Mouse (Mus musculus): Measurements from ENCODE around the gene Sap30bp. TPM values are rescaled to one million over a fixed set of nuclear protein-coding genes. Genes with fewer than 3 reads are reported as not detected.

The Sap30bp gene
- polyA plus RNA-seq, 1 experiment: 51.1 TPM

GRCm38 (mm10) chr11:115964977-115965604 is 32.0 kb downstream of the Sap30bp start:
- H3K4me1 ChIP-seq (ENCODE audit: control insufficient read depth, insufficient read depth, low read length): peaks cover 2% of the 10 kb centered on the region
- no peak for TF ChIP-seq EP300 (IDR thresholded peaks at IDR 0.05; ENCODE audit: insufficient read depth, low read depth, low read length)
- no peak for TF ChIP-seq CTCF (IDR thresholded peaks at IDR 0.05; ENCODE audit: low read depth, low read length)
- no peak for TF ChIP-seq POLR2A (IDR thresholded peaks at IDR 0.05; ENCODE audit: insufficient read depth, low read length)
- H3K27ac ChIP-seq (ENCODE audit: insufficient read depth, low read length): no peak overlapping the region; the same call in 1 of the 2 replicates
- H3K4me3 ChIP-seq (ENCODE audit: low read depth, low read length): no peak overlapping the region
- no peaks in the 10 kb centered on the region for H3K9me3 ChIP-seq (replicated peaks; ENCODE audit: control insufficient read depth, insufficient read depth, low read length, poor library complexity, severe bottlenecking)
- H3K36me3 ChIP-seq (ENCODE audit: control insufficient read depth, insufficient read depth, low read length, poor library complexity, severe bottlenecking): peaks cover 34% of the 10 kb centered on the region
- H3K9ac ChIP-seq (ENCODE audit: low read depth, poor library complexity, severe bottlenecking): no peak overlapping the region
- no peaks in the 10 kb centered on the region for H3K27me3 ChIP-seq (ENCODE audit: control insufficient read depth, insufficient read depth, low read length, poor library complexity, severe bottlenecking)

GRCm38 (mm10) chr11:115968731-115969405 is 35.8 kb downstream of the Sap30bp start:
- no peak overlapping the region for H3K9ac ChIP-seq (ENCODE audit: low read depth, poor library complexity, severe bottlenecking)
- H3K4me3 ChIP-seq (ENCODE audit: low read depth, low read length): no peak overlapping the region
- TF ChIP-seq POLR2A (IDR thresholded peaks at IDR 0.05; ENCODE audit: insufficient read depth, low read length) (no peak), EP300 (IDR thresholded peaks at IDR 0.05; ENCODE audit: insufficient read depth, low read depth, low read length) (no peak), CTCF (IDR thresholded peaks at IDR 0.05; ENCODE audit: low read depth, low read length) (no peak)
- H3K27ac ChIP-seq (ENCODE audit: insufficient read depth, low read length): peak overlapping the region; percentile 92
- peaks cover 13% of the 10 kb centered on the region for H3K36me3 ChIP-seq (ENCODE audit: control insufficient read depth, insufficient read depth, low read length, poor library complexity, severe bottlenecking)
- H3K9me3 ChIP-seq (replicated peaks; ENCODE audit: control insufficient read depth, insufficient read depth, low read length, poor library complexity, severe bottlenecking): no peaks in the 10 kb centered on the region
- H3K4me1 ChIP-seq (ENCODE audit: control insufficient read depth, insufficient read depth, low read length): peaks cover 5% of the 10 kb centered on the region
- H3K27me3 ChIP-seq (ENCODE audit: control insufficient read depth, insufficient read depth, low read length, poor library complexity, severe bottlenecking): no peaks in the 10 kb centered on the region

- TF ChIP-seq EP300 (IDR thresholded peaks at IDR 0.05; ENCODE audit: insufficient read depth, low read depth, low read length) (peak; percentile 71; the same call in 1 of the 2 replicates), POLR2A (IDR thresholded peaks at IDR 0.05; ENCODE audit: insufficient read depth, low read length) (no peak), CTCF (IDR thresholded peaks at IDR 0.05; ENCODE audit: low read depth, low read length) (no peak)
- peak overlapping the region; percentile 92 for H3K27ac ChIP-seq (ENCODE audit: insufficient read depth, low read length)
Measured at GRCm38 (mm10) chr11:115970006-115970673, 37.1 kb downstream of the Sap30bp start.

GRCm38 (mm10) chr11:115971016-115971415 is 37.9 kb downstream of the Sap30bp start:
- TF ChIP-seq CTCF (IDR thresholded peaks at IDR 0.05; ENCODE audit: low read depth, low read length) (no peak), EP300 (IDR thresholded peaks at IDR 0.05; ENCODE audit: insufficient read depth, low read depth, low read length) (no peak), POLR2A (IDR thresholded peaks at IDR 0.05; ENCODE audit: insufficient read depth, low read length) (no peak)
- Histone ChIP-seq H3K4me1 (ENCODE audit: control insufficient read depth, insufficient read depth, low read length) (peaks cover 5% of the 10 kb centered on the region), H3K9me3 (replicated peaks; ENCODE audit: control insufficient read depth, insufficient read depth, low read length, poor library complexity, severe bottlenecking) (no peaks in the 10 kb centered on the region), H3K27me3 (ENCODE audit: control insufficient read depth, insufficient read depth, low read length, poor library complexity, severe bottlenecking) (no peaks in the 10 kb centered on the region), H3K36me3 (ENCODE audit: control insufficient read depth, insufficient read depth, low read length, poor library complexity, severe bottlenecking) (no peaks in the 10 kb centered on the region), H3K4me3 (ENCODE audit: low read depth, low read length) (no peak overlapping the region), H3K9ac (ENCODE audit: low read depth, poor library complexity, severe bottlenecking) (peak overlapping the region; percentile 65), H3K27ac (ENCODE audit: insufficient read depth, low read length) (peak overlapping the region; percentile 92)

More at GRCm38 (mm10) chr11:115970006-115970673, 37.1 kb downstream of the Sap30bp start:
- Histone ChIP-seq H3K9ac (ENCODE audit: low read depth, poor library complexity, severe bottlenecking) (peak overlapping the region; percentile 65), H3K4me1 (ENCODE audit: control insufficient read depth, insufficient read depth, low read length) (peaks cover 5% of the 10 kb centered on the region), H3K36me3 (ENCODE audit: control insufficient read depth, insufficient read depth, low read length, poor library complexity, severe bottlenecking) (peaks cover under 1% of the 10 kb centered on the region; the same call in 1 of the 2 replicates), H3K9me3 (replicated peaks; ENCODE audit: control insufficient read depth, insufficient read depth, low read length, poor library complexity, severe bottlenecking) (no peaks in the 10 kb centered on the region), H3K4me3 (ENCODE audit: low read depth, low read length) (no peak overlapping the region), H3K27me3 (ENCODE audit: control insufficient read depth, insufficient read depth, low read length, poor library complexity, severe bottlenecking) (no peaks in the 10 kb centered on the region)

GRCm38 (mm10) chr11:115974309-115975082 is 41.4 kb downstream of the Sap30bp start, which contains the start of gene Itgb4:
Gene Itgb4 (plus strand): TSS chr11:115974709.
- H3K27me3 ChIP-seq (ENCODE audit: control insufficient read depth, insufficient read depth, low read length, poor library complexity, severe bottlenecking): no peaks in the 10 kb centered on the region
- H3K4me1 ChIP-seq (ENCODE audit: control insufficient read depth, insufficient read depth, low read length): peaks cover 4% of the 10 kb centered on the region
- H3K9me3 ChIP-seq (replicated peaks; ENCODE audit: control insufficient read depth, insufficient read depth, low read length, poor library complexity, severe bottlenecking): no peaks in the 10 kb centered on the region
- TF ChIP-seq CTCF (IDR thresholded peaks at IDR 0.05; ENCODE audit: low read depth, low read length) (peak; percentile 34), EP300 (IDR thresholded peaks at IDR 0.05; ENCODE audit: insufficient read depth, low read depth, low read length) (no peak)
- H3K9ac ChIP-seq (ENCODE audit: low read depth, poor library complexity, severe bottlenecking): peak within 1 kb of the TSS; percentile 71
- peak within 1 kb of the TSS; percentile 66 for H3K4me3 ChIP-seq (ENCODE audit: low read depth, low read length)
- no peaks in the 10 kb centered on the region for H3K36me3 ChIP-seq (ENCODE audit: control insufficient read depth, insufficient read depth, low read length, poor library complexity, severe bottlenecking)
- H3K27ac ChIP-seq (ENCODE audit: insufficient read depth, low read length): no peak within 1 kb of the TSS
